Mouse (Mus musculus) c-Kit-positive CD71-negative TER-119-negative erythroid progenitor cells, embryonic 14.5 days (primary cell): ENCODE results near the gene Meis2.

ENCODE experiments used
- DNase-seq: peaks from one replicate; pipeline ENCODE4 v3.0.0-alpha.2; 2013; ENCODE audit warnings: low read depth

The Meis2 gene

DNA sequence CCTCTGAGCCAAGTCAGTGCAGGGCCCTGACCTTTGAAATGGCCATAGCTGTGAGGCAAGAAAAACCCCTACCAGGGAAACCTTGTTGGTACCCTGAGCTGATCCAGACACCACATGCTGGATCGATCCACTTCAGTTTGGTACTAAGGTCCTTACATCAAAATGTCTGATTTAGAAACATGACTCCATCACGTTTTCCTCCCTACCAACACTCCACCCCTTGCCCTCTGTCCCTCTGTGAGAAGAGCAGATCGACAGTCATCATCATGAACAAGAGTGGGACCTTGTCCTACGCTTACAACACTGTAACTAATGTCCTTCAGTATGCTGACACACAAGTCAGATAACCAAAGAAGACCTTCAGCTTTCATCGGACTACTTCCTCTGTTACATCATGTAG is 66.8 kb downstream of the Meis2 start:
- DNase-seq = no peak

DNA sequence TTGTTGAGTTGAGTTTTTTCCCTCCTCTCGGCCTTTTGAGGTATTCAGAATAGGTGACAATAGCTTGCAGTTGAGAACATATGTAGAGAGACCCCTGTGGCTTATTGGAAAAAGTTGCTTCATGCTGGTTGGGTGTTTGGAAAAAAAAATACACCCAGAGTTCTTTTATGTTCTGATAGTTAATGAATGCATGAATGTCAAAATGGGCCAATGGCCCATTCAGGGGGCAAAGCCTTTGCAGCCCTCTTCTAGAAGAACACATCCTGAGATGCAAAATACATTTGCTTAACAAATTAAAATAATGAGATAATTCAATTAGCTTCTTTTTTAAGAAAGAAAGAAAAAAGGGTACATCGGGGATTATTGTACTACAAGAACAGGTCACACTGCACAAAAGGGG is 69.2 kb downstream of the Meis2 start:
- no peak for DNase-seq

DNA sequence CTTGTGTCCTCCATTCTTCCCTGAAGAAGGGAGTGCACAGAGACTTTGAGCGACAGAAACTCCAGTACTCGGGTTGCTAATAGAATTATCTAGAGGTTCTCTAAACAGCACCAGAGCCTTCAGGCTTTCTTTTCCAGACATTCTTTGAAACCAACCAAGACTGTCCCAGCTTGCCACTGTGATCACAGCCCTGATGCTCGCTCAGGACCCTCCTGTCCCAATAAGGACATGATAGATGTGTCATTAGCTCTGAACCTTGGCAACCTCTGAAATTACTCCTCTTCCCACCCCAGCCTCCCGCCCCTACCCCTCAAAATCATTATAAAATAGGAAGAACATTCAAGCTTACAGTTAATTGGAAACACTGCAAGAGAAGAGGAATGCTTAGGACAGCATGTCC is 71.8 kb downstream of the Meis2 start:
- no peak for DNase-seq

GRCm38 (mm10) chr2:115989249-115989648 is 76.4 kb downstream of the Meis2 start:
- no peak for DNase-seq

DNA sequence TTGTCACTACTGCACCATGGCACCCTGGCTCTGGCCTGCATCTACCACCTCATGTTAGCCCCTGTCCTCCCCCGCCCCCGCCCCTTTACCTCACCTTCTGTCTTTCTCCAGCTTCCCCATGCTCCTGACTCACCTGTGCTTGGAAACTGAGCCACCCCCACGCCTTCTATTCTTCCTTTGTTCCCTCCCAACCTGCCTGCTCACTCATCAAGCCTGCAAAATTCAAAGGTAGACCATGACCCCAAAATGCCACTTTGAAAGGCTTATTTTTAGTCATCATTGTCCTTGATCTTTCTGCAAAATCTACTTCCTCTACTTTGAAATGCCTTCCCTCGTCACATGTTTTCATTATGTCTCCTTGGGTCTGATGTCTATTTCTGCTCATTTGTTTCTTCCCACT is 77.2 kb downstream of the Meis2 start:
- DNase-seq = no peak

DNA sequence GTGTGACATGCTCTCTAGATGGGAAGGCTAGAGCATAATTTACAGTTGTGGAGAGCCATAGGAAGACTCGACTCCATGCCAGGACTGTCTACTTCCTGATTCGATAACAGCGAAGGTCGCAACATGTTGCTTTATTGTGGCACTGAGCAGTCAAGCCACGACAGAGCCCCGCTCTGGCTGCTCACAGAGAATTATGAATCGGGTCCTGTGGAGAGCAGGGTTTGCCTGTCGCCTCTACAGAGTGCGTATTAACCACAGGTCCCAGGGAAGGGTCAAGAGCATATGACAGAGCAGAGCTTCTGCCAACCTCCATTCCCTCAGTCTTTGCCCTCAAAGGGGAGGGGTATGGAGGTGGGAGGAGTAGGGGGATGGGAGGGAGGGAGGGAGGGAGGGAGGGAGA is 80.7 kb downstream of the Meis2 start:
- no peak for DNase-seq

GRCm38 (mm10) chr2:115984487-115984886 is 81.2 kb downstream of the Meis2 start:
- DNase-seq = no peak

DNA sequence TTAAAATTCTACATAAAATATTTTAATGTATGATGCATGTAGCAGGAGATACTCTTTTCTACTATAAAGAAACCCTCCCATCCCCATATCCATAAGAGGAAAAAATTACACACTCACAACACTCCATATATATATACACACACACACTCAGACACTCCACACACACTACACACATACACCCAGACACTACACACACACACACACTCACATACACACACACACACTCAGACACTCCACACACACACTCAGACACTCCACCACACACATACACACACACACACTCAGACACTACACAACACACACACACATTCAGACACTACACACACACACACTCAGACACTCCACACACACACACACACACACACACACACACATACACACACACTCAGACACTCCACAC is 85.1 kb downstream of the Meis2 start:
- no peak for DNase-seq

DNA sequence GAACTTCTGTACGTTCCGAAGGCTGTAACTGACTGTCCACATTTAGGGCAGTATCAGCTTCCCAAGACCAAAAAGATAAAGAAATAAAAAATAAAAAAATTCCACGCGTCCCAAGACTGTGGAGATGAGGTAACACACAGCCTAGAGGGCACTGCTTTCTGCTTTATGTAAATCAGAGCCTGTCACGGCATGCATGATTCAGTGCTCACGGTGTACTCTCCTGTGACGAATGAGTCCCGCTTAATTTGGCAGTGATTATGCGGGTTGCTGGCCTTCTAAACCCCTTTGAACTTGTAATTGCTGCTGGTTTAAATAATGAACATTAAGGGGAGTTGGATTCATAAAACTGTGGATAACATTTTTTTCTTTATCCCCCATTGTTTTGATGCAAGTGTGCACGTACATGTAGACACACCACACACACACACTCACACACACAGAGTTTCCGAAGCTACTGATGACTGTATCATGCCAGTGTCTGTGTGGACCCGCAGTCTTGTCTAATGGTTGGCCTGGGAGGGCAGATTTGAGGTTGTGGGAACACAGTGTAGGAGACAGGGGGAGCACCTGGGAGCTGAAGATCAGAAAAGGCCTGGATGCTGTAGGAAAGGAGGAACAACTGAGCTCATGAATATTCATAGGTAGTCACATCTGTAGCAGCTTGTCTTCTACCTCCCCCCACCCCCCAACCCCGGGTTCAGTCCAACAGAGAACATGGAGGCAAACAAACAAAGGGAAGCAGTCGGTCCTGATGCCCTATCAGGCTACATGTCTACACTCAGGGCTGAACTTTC is 85.8 kb downstream of the Meis2 start:
- no peak for DNase-seq

GRCm38 (mm10) chr2:115978666-115979065 is 87.0 kb downstream of the Meis2 start:
- no peak for DNase-seq

- DNase-seq = no peak
These were observed 94.3 kb downstream of the Meis2 start for GRCm38 (mm10) chr2:115971296-115971805.

- no peak for DNase-seq
These were observed 95.4 kb downstream of the Meis2 start for GRCm38 (mm10) chr2:115970091-115970820.

DNA sequence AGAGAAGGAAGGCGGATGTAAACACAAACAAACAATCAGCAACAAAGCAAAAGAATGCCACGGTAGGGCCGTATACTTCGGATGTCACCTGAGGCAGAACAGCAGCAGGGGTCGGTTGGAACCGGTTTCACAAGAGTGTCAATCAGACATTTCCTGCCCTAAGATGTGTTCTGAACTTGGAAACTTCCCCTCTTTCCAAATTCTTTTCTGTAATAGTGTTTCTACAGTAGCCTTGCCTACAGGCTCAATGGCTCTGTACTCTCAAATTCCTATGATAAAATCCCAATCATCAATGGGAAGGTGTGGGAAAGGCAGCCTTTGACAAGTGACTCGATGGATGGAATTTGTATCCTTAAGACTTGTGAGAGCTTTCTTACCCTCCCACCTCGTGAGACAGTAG is 96.4 kb downstream of the Meis2 start:
- DNase-seq = no peak

- DNase-seq = no peak
These were observed 100.7 kb downstream of the Meis2 start for GRCm38 (mm10) chr2:115964911-115965310.

GRCm38 (mm10) chr2:115963293-115963835 is 102.3 kb downstream of the Meis2 start:
- no peak for DNase-seq

- no peak for DNase-seq
These were observed 102.9 kb downstream of the Meis2 start for GRCm38 (mm10) chr2:115962728-115963127.

- DNase-seq = no peak
These were observed 103.5 kb downstream of the Meis2 start for GRCm38 (mm10) chr2:115962113-115962512.

- no peak for DNase-seq
These were observed 105.0 kb downstream of the Meis2 start for GRCm38 (mm10) chr2:115960615-115961014.

- no peak for DNase-seq
These were observed 108.9 kb downstream of the Meis2 start for GRCm38 (mm10) chr2:115956786-115957185.

DNA sequence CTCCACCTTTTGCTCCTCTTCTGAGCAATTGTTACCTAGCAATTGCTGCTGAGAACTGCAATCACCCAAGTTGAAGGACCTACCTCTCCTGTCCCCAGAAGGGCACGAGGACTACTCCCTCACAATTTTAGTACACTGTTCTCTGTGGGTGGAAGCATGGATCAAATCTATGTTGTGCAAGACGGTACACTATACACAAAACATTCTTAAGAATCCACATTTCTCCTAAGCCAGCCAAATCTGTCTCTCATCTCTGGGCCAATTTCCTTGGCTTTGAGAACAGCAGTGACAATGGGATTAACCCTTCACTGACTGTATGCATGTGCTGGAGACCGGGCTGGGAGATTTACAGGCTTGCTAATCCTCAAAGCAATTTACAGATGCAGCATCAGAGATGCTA is 115.0 kb downstream of the Meis2 start:
- DNase-seq = no peak

DNA sequence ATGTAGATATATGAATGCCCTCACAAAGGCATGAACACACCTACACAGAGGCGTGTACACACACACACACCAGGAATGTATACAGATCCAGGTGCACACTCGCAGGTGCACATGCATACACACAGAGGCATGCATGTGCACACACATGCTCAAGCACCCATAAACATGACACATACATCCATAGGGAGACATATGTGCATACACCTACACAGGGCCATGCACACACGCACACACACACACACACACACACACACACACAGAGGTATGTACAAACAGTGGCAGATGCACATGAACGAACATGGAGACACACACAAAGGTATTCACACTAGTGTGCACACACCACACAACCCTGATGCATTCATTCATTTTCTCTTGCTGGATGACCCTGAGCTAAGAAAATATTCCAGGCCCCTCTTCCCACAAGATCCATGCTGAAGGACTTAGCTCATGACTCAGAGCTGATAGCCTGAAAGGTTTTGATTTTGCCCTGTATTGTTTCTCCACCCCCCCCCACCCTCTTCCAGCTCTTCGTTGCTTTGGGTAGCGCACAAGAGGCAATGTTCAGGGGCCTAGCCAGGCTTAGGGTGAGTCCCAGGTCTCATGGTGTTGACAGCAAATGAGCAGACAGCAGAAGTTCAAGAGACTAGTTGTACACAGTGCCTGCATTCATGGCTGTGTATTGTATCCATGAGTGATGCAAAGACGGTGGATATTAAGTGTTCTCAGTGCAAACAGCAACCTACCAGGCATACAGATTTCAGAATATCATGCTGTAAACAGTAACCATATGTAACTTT is 116.8 kb downstream of the Meis2 start:
- no peak for DNase-seq

GRCm38 (mm10) chr2:115947714-115948226 is 117.9 kb downstream of the Meis2 start:
- no peak for DNase-seq
